Mouse (Mus musculus) C2C12 (cell line): ENCODE measurements around the gene Mpp6.

Experiments used
- CTCF ChIP-seq: IDR thresholded peaks from one replicate; pipeline ENCODE4 v1.5.1; 2011; ENCODE audit not compliant: control insufficient read depth, insufficient read depth, insufficient read length
- MAX ChIP-seq: IDR thresholded peaks from one replicate; pipeline ENCODE4 v1.6.1; 2011; ENCODE audit warnings: mild to moderate bottlenecking, control low read depth
- MYOG ChIP-seq: IDR thresholded peaks from one replicate; pipeline ENCODE4 v1.6.1; 2011; ENCODE audit not compliant: control insufficient read depth, insufficient read length; ENCODE audit errors: extremely low read depth
- USF1 ChIP-seq: IDR thresholded peaks from one replicate; pipeline ENCODE4 v1.6.1; 2011; ENCODE audit warnings: low read depth, mild to moderate bottlenecking, control low read depth, moderate library complexity

- TF ChIP-seq CTCF (no peak), USF1 (no peak), MAX (no peak), MYOG (no peak)
Observed at GRCm38 (mm10) chr6:50109201-50109756, 762 bp upstream of the Mpp6 start.
